Mouse (Mus musculus) mouse embryonic stem cell (cell line): Measurements from ENCODE around the gene Pitpnc1.

ENCODE experiments used
- in situ Hi-C, 2 experiments: fragments of 300-500 bp; cut with MboI; formaldehyde crosslinking; loops; 1 replicate in 1 of 2; 3 replicates in 1 of 2; pipeline ENCODE4 v1.14.3; 2019 to 2020; ENCODE audit warnings: low sequenced_read_pairs in 2 of 2, low pct_unique_long_range_greater_than_20kb in 1 of 2, mixed read lengths in 1 of 2; ENCODE audit not compliant: unreplicated experiment in 1 of 2

Gene Pitpnc1

GRCm38 (mm10) chr11:107355526-107355925, 115.0 kb downstream of the Pitpnc1 start:
- in situ Hi-C loops = no loop called here

DNA sequence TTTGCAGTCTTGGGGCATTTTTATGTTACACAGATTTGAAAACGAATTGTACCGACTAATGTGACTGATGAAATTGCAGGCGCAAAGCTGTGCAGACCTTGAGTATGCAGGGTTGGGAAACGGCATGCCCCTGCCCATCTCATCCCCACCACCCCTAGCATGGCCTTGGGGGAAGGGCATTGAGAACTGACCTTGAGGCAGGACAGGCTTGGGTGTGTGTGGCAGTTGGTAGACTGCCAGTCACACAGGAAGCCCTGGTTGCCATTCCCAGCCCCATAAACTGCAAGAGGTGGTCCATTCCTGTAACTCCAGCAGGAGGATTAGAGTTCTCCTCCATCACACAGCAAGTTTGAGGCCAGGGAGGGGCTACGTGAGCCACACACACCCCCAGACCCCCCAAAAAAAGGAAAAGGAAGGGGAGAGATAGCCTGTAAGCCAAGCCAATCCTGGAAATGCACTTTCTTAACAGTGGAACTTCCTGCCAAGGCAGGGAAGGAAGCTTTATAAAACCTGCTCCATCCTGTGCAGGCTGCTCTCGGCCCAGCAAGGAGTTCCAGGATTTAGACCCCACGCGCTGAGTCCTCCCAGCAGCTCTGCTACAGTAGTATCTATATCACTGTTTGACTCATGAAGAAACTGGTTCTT, 115.9 kb downstream of the Pitpnc1 start:
- in situ Hi-C loops = no loop called here

DNA sequence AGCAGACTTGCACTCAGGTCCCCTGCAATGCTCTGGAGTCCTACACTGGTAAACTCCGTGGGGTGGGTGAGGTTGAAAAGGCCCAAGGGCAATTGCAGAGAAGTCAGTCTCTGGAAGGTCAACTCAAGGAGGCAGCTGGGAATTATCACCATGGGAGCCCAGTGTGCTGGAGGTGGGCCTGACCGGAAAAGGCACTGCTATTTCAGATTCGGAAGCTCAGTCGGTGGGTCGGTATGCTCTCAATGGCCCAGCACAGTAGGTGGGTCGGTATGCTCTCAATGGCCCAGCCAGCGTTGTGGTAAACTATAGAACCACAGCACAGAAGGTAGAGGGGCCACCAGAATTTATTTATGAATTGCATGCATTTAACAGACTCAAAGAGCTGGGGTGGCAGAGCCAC, 117.9 kb downstream of the Pitpnc1 start:
- in situ Hi-C loops = no loop called here

DNA sequence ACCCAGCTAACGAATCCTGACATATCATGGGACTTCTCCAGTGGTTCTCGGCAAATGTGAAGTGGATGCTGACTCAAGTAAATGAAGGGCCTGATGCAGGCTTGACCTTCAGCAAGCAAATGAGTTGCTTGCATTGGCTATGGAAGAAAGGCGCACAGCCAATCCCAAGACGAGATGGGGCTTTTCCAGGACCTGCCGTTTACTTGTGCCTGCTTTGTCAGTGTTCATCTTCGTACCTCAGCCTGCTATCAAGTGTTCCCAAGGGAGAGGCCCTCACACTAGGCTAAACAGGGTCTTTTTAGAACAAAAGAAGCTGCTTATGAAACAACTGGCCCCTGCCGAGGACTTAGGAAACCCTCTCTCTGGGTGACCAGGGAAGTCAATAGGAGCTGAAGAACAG, 120.7 kb downstream of the Pitpnc1 start:
- in situ Hi-C loops = no loop called here

- in situ Hi-C loops = no loop called here
Observed at GRCm38 (mm10) chr11:107343031-107343430, 127.5 kb downstream of the Pitpnc1 start.

DNA sequence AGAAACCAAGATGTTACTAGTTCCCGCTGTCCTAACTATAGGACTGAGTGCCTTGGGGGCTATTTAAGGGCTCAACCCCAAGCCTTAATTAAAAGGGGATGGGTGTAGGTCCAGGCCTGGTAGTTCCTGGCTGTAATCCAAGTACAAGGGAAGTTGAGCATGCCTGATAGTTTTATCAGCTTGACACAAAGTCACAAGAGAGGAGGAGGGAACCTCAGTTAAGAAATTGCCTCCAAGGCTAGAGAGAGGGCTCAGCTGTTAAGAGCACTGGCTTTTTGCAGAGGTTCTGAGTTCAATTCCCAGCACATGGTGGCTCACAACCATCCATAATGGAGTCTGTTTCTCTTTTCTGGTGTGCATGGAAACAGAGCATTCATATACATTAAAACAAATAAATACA, 128.1 kb downstream of the Pitpnc1 start:
- in situ Hi-C loops = no loop called here

DNA sequence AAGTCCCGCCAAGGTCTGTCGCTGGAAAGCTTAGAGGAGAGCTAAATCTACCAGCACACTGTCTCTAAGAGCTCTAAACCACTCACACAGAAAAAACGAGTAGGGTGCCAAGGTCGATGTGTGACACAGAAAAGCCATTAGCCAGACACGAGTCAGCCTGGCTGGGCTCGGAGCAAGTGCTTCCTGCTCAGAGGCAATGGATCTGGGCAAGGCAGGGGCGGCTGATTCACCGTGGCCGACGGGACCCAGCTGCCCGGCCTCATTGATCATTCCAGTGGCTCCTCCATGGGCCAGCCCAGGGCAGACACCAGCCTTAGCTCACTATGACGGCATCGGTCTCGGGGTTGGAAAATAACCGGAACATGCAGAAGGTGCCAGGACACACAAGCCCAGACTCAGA, 129.2 kb downstream of the Pitpnc1 start:
- in situ Hi-C loops = no loop called here

DNA sequence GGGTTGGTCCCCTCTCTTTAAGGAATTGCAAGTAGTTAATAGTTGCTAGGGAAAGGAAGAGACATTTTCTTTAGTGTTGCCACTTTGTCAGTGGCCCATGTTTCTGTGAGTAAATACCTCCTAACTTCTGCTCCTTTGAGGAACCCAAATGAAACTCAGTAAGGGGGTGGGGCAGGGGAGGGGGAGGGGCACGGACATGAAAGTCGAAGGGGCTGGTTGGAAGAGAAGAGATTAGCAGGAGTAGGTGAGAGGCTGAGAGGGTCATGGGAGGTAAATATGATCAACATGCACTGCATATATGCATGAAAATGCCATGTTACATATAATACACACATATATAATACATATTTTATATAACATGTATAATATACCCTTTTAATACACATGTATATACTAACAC, 129.7 kb downstream of the Pitpnc1 start:
- in situ Hi-C loops = no loop called here

DNA sequence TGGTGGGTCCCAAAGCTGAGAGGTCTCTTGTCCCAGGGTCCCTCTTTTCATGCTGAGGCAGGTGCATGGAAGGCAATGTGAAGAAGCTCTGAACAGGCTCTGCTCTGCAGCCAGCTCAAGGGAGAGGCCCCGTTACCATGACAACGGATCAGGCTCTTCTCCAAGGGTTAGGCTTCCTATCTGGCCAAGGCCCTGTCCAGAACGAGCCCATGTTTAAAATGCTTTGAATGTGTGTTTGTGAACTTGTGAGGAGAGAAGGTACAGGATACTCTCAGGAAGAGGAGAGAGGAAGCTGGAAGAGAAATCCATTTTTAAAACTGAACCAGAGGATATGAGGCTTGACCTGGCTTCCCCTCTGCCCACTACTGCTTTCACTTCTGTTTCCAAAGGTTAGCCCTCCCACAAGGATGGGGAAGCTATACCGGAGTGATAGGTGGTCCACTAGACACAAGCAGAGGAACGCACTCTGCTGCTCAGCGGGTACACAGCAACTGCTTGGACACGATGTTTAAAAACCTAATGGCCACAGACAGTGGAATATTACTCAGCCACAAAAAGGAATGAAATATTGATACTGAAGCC, 131.2 kb downstream of the Pitpnc1 start:
- in situ Hi-C loops = no loop called here

DNA sequence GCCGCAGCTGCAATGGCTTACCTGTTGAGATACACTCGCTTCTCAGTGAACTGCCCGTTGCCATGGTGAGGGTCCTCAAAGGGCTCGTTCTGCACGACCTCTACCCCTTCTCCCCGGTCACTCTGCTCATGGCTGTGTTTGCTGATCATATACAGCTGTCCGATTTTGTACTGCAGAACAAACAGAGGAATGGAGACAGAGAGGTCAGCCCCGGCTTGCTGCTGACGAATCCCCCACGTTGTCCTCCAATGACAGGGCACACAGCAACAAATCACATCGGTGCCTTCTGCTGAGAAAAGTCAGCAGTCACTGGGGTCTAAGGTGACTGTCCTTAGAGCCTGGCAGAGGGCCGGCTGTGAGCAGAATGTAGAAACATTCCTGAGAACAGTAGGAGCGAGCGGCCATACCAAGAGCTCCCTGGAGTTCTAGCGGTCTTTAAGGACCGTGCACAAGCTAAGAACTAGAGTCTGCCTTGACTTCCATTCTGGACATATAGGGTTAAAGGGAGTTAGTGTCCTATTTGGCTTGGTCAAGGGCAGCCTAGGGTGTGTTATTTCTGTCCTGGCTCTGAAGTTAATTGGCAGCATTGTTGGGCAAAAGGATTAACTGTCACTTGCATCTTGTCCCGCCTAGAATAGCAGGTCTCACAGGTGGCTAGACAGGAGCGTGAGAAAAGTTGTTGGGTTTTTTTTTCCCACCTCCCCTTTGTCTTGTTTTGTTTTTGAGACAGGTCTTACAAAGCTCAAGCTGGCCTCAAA, 132.9 kb downstream of the Pitpnc1 start:
- in situ Hi-C loops = no loop called here

GRCm38 (mm10) chr11:107335756-107336155, 134.7 kb downstream of the Pitpnc1 start:
- in situ Hi-C loops = no loop called here

DNA sequence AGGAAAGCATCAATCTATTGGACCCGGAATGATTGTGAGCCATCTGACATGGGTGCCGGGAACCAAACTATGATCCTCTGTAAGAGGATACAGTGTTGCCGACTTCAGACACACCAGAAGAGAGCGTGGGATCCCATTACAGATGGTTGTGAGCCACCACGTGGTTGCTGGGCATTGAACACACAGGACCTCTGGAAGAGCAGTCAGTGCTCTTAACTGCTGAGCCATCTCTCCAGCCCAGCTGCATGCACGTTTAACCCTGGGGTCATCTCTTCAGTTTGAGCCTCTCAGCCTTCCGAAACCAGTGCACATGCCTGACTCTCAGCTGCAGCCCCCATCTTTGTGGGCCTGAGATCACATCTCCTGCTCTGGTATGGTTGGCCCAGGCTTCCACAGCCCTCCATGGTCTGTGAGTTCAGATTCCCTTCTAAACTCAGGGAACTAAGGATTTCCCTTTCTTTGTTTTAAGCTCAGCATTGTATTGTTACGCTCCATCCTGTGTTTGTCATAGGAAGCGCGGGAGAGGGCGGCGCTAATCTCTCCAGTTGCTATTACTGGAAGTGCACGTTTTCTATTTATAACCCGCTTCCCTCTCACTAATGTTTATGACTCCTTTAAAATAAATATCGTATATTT, 135.5 kb downstream of the Pitpnc1 start:
- in situ Hi-C loops = no loop called here

GRCm38 (mm10) chr11:107332905-107333304, 137.6 kb downstream of the Pitpnc1 start:
- in situ Hi-C loops = no loop called here

- in situ Hi-C loops = no loop called here
Observed at GRCm38 (mm10) chr11:107332332-107332731, 138.2 kb downstream of the Pitpnc1 start.

- in situ Hi-C loops = no loop called here
Observed at GRCm38 (mm10) chr11:107331425-107331824, 139.1 kb downstream of the Pitpnc1 start.

DNA sequence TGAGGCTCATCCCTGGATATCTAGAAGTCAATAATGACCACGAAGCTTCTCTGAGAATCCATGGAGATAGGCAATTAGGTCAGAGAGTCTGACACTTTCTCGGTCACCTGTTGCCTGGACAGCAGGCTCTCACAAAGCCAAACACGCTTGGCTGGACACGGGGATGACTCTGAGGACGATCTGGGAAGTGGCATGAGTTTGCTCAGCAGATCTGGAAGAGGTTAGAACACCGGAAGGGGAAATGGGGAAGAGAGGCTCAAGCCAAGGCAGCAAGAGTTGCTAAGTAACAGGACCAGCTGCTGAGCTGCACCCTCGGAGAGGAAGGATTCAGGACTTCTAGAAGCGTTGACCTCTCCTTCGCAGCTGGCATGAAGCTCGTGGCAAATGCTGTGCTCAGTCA, 143.2 kb downstream of the Pitpnc1 start:
- in situ Hi-C loops = no loop called here

DNA sequence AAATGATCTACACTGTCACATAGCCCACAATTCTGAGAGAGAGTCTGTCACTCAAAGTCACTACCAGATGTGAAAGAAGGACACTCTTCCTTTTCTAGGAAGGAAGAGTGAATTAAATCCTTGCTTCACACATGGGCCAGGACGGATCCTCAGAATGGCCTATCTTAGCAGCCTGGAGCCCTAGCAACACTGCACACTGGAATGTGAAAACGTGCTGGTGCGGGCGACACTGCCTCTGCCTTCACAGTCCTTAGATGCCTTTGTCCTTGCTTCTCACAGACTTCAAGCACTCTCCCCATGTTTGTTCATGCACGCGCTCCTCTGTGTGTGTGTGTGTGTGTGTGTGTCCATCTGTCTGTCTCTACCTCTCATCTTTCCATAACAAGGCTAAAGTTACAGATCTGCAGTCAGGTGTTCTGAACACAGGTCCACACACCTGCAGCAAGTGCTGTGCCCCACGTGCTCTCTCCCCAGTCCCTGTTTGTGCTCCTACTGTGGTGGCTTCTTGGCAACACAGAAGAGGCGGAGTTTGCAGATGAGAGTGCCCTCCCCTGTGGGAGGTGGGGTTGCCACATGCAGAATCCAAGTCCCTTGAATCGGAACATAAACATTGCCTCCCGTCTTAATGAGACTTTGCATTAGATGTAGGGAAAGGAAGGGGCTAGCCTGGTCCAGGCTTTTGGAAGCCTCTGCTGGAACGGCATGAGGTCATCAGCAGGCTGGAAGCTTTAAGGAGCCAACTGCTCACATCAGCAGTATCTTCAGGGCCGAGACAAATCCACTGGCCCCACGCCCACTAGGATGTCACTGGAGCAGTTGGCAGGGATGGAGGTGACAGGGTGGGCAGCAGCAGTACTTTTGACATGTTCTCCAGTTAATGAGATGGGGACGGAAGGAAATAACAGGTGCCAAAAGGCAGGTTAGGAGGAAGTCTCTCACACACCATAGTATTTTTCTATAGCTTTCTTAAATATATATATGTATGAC, 144.5 kb downstream of the Pitpnc1 start:
- in situ Hi-C loops = no loop called here

DNA sequence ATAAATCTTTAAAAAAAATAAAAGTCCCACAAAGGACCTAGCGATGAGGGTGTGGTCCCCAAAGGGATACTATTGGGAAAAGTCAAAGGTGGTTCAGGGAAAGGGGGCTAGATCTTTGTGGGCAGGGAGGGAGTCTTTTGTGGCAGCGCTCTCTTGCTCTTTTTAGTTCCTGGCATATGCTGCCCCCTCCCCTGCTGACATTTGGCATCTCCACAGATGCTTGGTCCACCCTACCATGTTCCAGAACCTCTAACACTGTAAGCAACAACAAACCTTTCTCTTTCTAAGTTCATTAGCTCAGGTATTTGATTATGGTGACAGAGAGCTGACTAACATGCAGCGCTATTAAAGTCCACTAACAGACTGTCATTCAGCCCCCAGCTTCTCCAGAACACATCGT, 145.3 kb downstream of the Pitpnc1 start:
- in situ Hi-C loops = no loop called here
